Mouse (Mus musculus): ENCODE results near the gene Nckap5. TPM values are rescaled to one million over a fixed set of nuclear protein-coding genes. Genes with fewer than 3 reads are reported as not detected.

The Nckap5 gene
- polyA plus RNA-seq, 1 experiment, result 0.11 TPM

GRCm38 (mm10) chr1:125971933-125972332 lies 858.7 kb downstream of the Nckap5 start:
- TF ChIP-seq POLR2AphosphoS2 (IDR thresholded peaks at IDR 0.05; ENCODE audit: insufficient read length, low read depth), result no peak

DNA sequence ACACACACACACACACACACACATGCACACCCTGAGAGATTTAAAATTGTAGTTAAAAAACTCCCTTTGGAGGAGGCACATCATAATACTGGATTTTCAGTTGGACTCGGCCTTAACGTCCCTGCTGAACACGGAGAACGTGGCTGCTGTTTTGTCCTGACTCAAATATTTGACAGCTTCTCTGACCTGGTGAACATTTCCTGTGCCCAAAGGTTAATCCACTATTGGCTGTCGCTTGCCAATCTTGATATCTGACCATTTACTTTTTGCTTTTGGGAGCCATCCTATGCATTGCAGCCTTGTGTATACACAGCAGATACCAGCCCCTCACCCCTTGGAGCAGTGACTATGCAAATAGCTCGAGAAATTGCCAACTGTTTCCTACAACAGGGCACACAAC lies 862.9 kb downstream of the Nckap5 start:
- Histone ChIP-seq H3ac (ENCODE audit: control insufficient read depth, insufficient read length) (no peak overlapping the region), H3K36me3 (ENCODE audit: control insufficient read depth, insufficient read depth) (no peaks in the 10 kb centered on the region), H3K27me3 (ENCODE audit: control insufficient read depth, insufficient read depth, insufficient read length) (no peaks in the 10 kb centered on the region), H3K4me2 (ENCODE audit: low read depth) (no peak overlapping the region), H3K4me3 (no peak overlapping the region), H3K79me2 (ENCODE audit: control insufficient read depth, insufficient read depth) (no peaks in the 10 kb centered on the region)
- TF ChIP-seq TCF3 (IDR thresholded peaks at IDR 0.05; ENCODE audit: insufficient read length, low read depth) (no peak), CEBPB (IDR thresholded peaks at IDR 0.05; ENCODE audit: insufficient read depth, poor library complexity, severe bottlenecking) (no peak), E2F4 (IDR thresholded peaks at IDR 0.05; ENCODE audit: insufficient read depth) (no peak), MAX (IDR thresholded peaks at IDR 0.05; ENCODE audit: low read depth) (no peak), SRF (IDR thresholded peaks at IDR 0.05; ENCODE audit: control insufficient read depth, insufficient read length, low read depth) (no peak), TCF12 (IDR thresholded peaks at IDR 0.05; ENCODE audit: insufficient read depth, poor library complexity, severe bottlenecking) (no peak), MYOD1 (IDR thresholded peaks at IDR 0.05; ENCODE audit: control insufficient read depth in 1 of 3, insufficient read length in 2 of 3, low read depth in 2 of 3) (no peak), POLR2AphosphoS2 (IDR thresholded peaks at IDR 0.05; ENCODE audit: insufficient read length, low read depth) (no peak), POLR2A (IDR thresholded peaks at IDR 0.05; ENCODE audit: insufficient read length, low read depth) (no peak)

More at GRCm38 (mm10) chr1:125971933-125972332, 858.7 kb downstream of the Nckap5 start:
- no peaks in the 10 kb centered on the region for H3K27me3 ChIP-seq (ENCODE audit: control insufficient read depth, insufficient read depth, insufficient read length)
- H3K36me3 ChIP-seq (ENCODE audit: control insufficient read depth, insufficient read depth), result no peaks in the 10 kb centered on the region
- no peak overlapping the region for H3K4me2 ChIP-seq (ENCODE audit: low read depth)
- no peaks in the 10 kb centered on the region for H3K79me2 ChIP-seq (ENCODE audit: control insufficient read depth, insufficient read depth)
- H3K4me3 ChIP-seq, result no peak overlapping the region
- no peak overlapping the region for H3ac ChIP-seq (ENCODE audit: control insufficient read depth, insufficient read length)

DNA sequence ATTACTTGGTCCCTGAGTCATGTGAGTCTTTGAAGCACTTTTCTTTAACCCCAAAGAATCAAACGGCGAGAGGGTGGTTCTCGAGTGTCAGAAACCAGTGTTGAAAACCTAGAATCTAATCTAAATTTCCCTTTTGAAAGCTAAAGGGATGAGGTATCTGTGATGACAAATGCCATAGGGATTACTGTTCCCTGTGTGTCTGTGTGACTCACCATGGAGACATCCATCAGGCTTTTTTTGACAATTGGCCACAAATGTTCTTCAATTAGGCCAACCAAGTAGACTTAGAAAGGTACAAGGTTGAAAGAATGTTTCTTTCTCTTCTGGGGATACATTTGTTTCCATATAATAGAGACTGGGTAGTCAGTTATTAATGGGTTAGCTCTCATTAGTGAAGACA lies 879.6 kb downstream of the Nckap5 start:
- Histone ChIP-seq H3K4me2 (ENCODE audit: low read depth) (no peak overlapping the region), H3K27me3 (ENCODE audit: control insufficient read depth, insufficient read depth, insufficient read length) (no peaks in the 10 kb centered on the region), H3K79me2 (ENCODE audit: control insufficient read depth, insufficient read depth) (no peaks in the 10 kb centered on the region), H3K36me3 (ENCODE audit: control insufficient read depth, insufficient read depth) (no peaks in the 10 kb centered on the region), H3K4me3 (no peak overlapping the region), H3ac (ENCODE audit: control insufficient read depth, insufficient read length) (no peak overlapping the region)
- TF ChIP-seq SRF (IDR thresholded peaks at IDR 0.05; ENCODE audit: control insufficient read depth, insufficient read length, low read depth) (no peak), MYOD1 (IDR thresholded peaks at IDR 0.05; ENCODE audit: control insufficient read depth in 1 of 3, insufficient read length in 2 of 3, low read depth in 2 of 3) (no peak), POLR2A (IDR thresholded peaks at IDR 0.05; ENCODE audit: insufficient read length, low read depth) (no peak), REST (IDR thresholded peaks at IDR 0.05; ENCODE audit: insufficient read depth, insufficient read length) (no peak), MAX (IDR thresholded peaks at IDR 0.05; ENCODE audit: low read depth) (no peak), TCF3 (IDR thresholded peaks at IDR 0.05; ENCODE audit: insufficient read length, low read depth) (no peak), E2F4 (IDR thresholded peaks at IDR 0.05; ENCODE audit: insufficient read depth) (no peak), POLR2AphosphoS2 (IDR thresholded peaks at IDR 0.05; ENCODE audit: insufficient read length, low read depth) (no peak), MYOG (IDR thresholded peaks at IDR 0.05; ENCODE audit: control insufficient read depth in 1 of 3, insufficient read depth in 1 of 3, insufficient read length in 2 of 3, low read depth in 2 of 3) (no peak), CEBPB (IDR thresholded peaks at IDR 0.05; ENCODE audit: insufficient read depth, poor library complexity, severe bottlenecking) (no peak), TCF12 (IDR thresholded peaks at IDR 0.05; ENCODE audit: insufficient read depth, poor library complexity, severe bottlenecking) (no peak), USF1 (IDR thresholded peaks at IDR 0.05; ENCODE audit: low read depth) (no peak)

DNA sequence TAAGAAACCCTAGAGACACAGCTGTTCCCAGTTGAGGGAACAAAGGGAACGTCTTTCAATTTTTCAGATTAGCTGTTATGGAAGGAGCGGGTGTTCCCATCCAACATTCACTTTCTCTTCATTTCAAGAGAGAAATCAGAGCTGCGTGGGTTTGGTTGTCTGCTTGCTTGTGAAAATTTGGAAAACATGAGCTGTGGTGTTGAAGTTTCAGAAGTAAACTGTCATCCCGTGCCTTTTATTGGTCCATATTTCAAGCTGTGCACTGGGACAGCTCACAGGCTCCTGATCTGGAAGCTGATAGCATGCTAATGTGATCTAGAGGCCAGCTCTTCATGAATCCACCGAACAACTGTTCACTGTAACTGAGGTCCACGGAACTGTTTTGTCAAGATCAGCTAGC lies 881.5 kb downstream of the Nckap5 start:
- Histone ChIP-seq H3K4me3 (no peak overlapping the region), H3K79me2 (ENCODE audit: control insufficient read depth, insufficient read depth) (no peaks in the 10 kb centered on the region), H3K36me3 (ENCODE audit: control insufficient read depth, insufficient read depth) (no peaks in the 10 kb centered on the region), H3ac (ENCODE audit: control insufficient read depth, insufficient read length) (no peak overlapping the region), H3K4me2 (ENCODE audit: low read depth) (no peak overlapping the region), H3K27me3 (ENCODE audit: control insufficient read depth, insufficient read depth, insufficient read length) (no peaks in the 10 kb centered on the region)
- TF ChIP-seq TCF12 (IDR thresholded peaks at IDR 0.05; ENCODE audit: insufficient read depth, poor library complexity, severe bottlenecking) (no peak), E2F4 (IDR thresholded peaks at IDR 0.05; ENCODE audit: insufficient read depth) (no peak), USF1 (IDR thresholded peaks at IDR 0.05; ENCODE audit: low read depth) (no peak), MYOG (IDR thresholded peaks at IDR 0.05; ENCODE audit: control insufficient read depth in 1 of 3, insufficient read depth in 1 of 3, insufficient read length in 2 of 3, low read depth in 2 of 3) (no peak), SRF (IDR thresholded peaks at IDR 0.05; ENCODE audit: control insufficient read depth, insufficient read length, low read depth) (no peak), CEBPB (IDR thresholded peaks at IDR 0.05; ENCODE audit: insufficient read depth, poor library complexity, severe bottlenecking) (no peak)

GRCm38 (mm10) chr1:125945136-125945535 lies 885.5 kb downstream of the Nckap5 start:
- no peaks in the 10 kb centered on the region for H3K36me3 ChIP-seq (ENCODE audit: control insufficient read depth, insufficient read depth)
- H3K79me2 ChIP-seq (ENCODE audit: control insufficient read depth, insufficient read depth), result no peaks in the 10 kb centered on the region
- no peak overlapping the region for H3K4me2 ChIP-seq (ENCODE audit: low read depth)
- TF ChIP-seq USF1 (IDR thresholded peaks at IDR 0.05; ENCODE audit: low read depth) (no peak), TCF12 (IDR thresholded peaks at IDR 0.05; ENCODE audit: insufficient read depth, poor library complexity, severe bottlenecking) (no peak), MYOG (IDR thresholded peaks at IDR 0.05; ENCODE audit: control insufficient read depth in 1 of 3, insufficient read depth in 1 of 3, insufficient read length in 2 of 3, low read depth in 2 of 3) (no peak), POLR2A (IDR thresholded peaks at IDR 0.05; ENCODE audit: insufficient read length, low read depth) (no peak), E2F4 (IDR thresholded peaks at IDR 0.05; ENCODE audit: insufficient read depth) (no peak), TCF3 (IDR thresholded peaks at IDR 0.05; ENCODE audit: insufficient read length, low read depth) (no peak), REST (IDR thresholded peaks at IDR 0.05; ENCODE audit: insufficient read depth, insufficient read length) (no peak), MYOD1 (IDR thresholded peaks at IDR 0.05; ENCODE audit: control insufficient read depth in 1 of 3, insufficient read length in 2 of 3, low read depth in 2 of 3) (no peak), MAX (IDR thresholded peaks at IDR 0.05; ENCODE audit: low read depth) (no peak)
- H3K27me3 ChIP-seq (ENCODE audit: control insufficient read depth, insufficient read depth, insufficient read length), result no peaks in the 10 kb centered on the region
- H3K4me3 ChIP-seq, result no peak overlapping the region
- no peak overlapping the region for H3ac ChIP-seq (ENCODE audit: control insufficient read depth, insufficient read length)

Data from myocyte (in vitro differentiated cells).